Mouse (Mus musculus) liver, adult 2 months (tissue): ENCODE measurements at regions not wholly inside any gene's neighbourhood (a gene's known extent, or its start where the extent isn't known, plus 50 kb on each side); places are given as distances from the start of the nearest gene placed in this dataset.

Experiments
- DNase-seq: peaks from one replicate; pipeline ENCODE4 v3.0.0-alpha.2; 2011; ENCODE audit warnings: low read depth, low spot score; ENCODE audit errors: extremely low read depth
- H3K27ac ChIP-seq: fragments of 200-500 bp; replicated peaks from 2 replicates; pipeline ENCODE4 v1.5.1; 2012; ENCODE audit warnings: low read depth, mild to moderate bottlenecking, control low read depth, inconsistent platforms, low read length; ENCODE audit not compliant: insufficient read depth
- H3K27me3 ChIP-seq: fragments of 200-500 bp; 2 replicates; pipeline ENCODE4 v1.6.1; 2012; ENCODE audit warnings: mild to moderate bottlenecking, moderate library complexity, low read length, inconsistent platforms; ENCODE audit not compliant: control insufficient read depth, insufficient read depth
- H3K36me3 ChIP-seq: fragments of 200-500 bp; 2 replicates; pipeline ENCODE4 v1.6.1; 2012; ENCODE audit warnings: low read length, inconsistent platforms; ENCODE audit not compliant: control insufficient read depth, insufficient read depth
- H3K4me1 ChIP-seq: fragments of 200-500 bp; 2 replicates; pipeline ENCODE4 v1.6.1; 2011; ENCODE audit warnings: low read length; ENCODE audit not compliant: control insufficient read depth, insufficient read depth
- H3K4me3 ChIP-seq: fragments of 200-500 bp; 2 replicates; pipeline ENCODE4 v1.5.1; 2011; ENCODE audit warnings: low read depth, mild to moderate bottlenecking, control low read depth, low read length, moderate library complexity; ENCODE audit not compliant: insufficient read depth
- H3K79me2 ChIP-seq: fragments of 200-500 bp; 2 replicates; pipeline ENCODE4 v1.6.1; 2012; ENCODE audit warnings: inconsistent platforms, mild to moderate bottlenecking, low read length, moderate library complexity; ENCODE audit not compliant: control insufficient read depth, insufficient read depth
- H3K9ac ChIP-seq: fragments of 200-500 bp; 2 replicates; pipeline ENCODE4 v1.6.1; 2012; ENCODE audit warnings: low read depth, mild to moderate bottlenecking, control low read depth, inconsistent platforms, low read length
- CTCF ChIP-seq: fragments of 200-500 bp; IDR thresholded peaks from 2 replicates; pipeline ENCODE4 v1.5.1; 2011; ENCODE audit warnings: low read depth, low read length, control low read depth
- POLR2A ChIP-seq: fragments of 200-500 bp; IDR thresholded peaks from 2 replicates; pipeline ENCODE4 v1.6.1; 2011; ENCODE audit warnings: low read length, control low read depth; ENCODE audit not compliant: insufficient read depth; ENCODE audit errors: extremely low read depth
- WGBS: fragments of 180-500 bp; shearing (Covaris S2); methylation state at CpG from one replicate; pipeline ENCODE4 v1.1.7; 2018; 5-methylcytosine and 5-hydroxymethylcytosine counted together

- no peak overlapping the region for H3K27ac ChIP-seq
- no peaks in the 10 kb centered on the region for H3K36me3 ChIP-seq
- H3K27me3 ChIP-seq, result no peaks in the 10 kb centered on the region
- WGBS, result 95% methylated on average over 6 of the region's 6 CpGs
- H3K4me3 ChIP-seq, result no peak overlapping the region
- no peaks in the 10 kb centered on the region for H3K79me2 ChIP-seq
- no peak for TF ChIP-seq POLR2A
- no peak for TF ChIP-seq CTCF
- no peak overlapping the region for H3K9ac ChIP-seq
- DNase-seq, result no peak
- peaks cover 7% of the 10 kb centered on the region for H3K4me1 ChIP-seq
Observed at GRCm38 (mm10) chr12:71400201-71400600, 90.5 kb downstream of the Dact1 start.

GRCm38 (mm10) chr12:71401621-71402416 lies 92.1 kb downstream of the Dact1 start:
- Histone ChIP-seq H3K9ac (no peak overlapping the region), H3K4me3 (no peak overlapping the region), H3K27me3 (no peaks in the 10 kb centered on the region), H3K27ac (no peak overlapping the region), H3K79me2 (no peaks in the 10 kb centered on the region), H3K4me1 (peaks cover 7% of the 10 kb centered on the region), H3K36me3 (no peaks in the 10 kb centered on the region)
- WGBS, result 81% methylated on average over 6 of the region's 6 CpGs
- DNase-seq, result no peak
- no peak for TF ChIP-seq CTCF
- TF ChIP-seq POLR2A, result no peak

GRCm38 (mm10) chr12:71407294-71407693 lies 97.6 kb downstream of the Dact1 start:
- H3K36me3 ChIP-seq, result no peaks in the 10 kb centered on the region
- H3K79me2 ChIP-seq, result no peaks in the 10 kb centered on the region
- TF ChIP-seq CTCF (no peak), POLR2A (no peak)
- H3K27ac ChIP-seq, result no peak overlapping the region
- no peak overlapping the region for H3K4me3 ChIP-seq
- whole genome bisulfite sequencing, result 71% methylated on average over 3 of the region's 3 CpGs
- no peak for DNase-seq
- H3K9ac ChIP-seq, result no peak overlapping the region
- H3K4me1 ChIP-seq, result peaks cover 4% of the 10 kb centered on the region
- H3K27me3 ChIP-seq, result no peaks in the 10 kb centered on the region

GRCm38 (mm10) chr12:71408396-71409050 lies 98.8 kb downstream of the Dact1 start:
- Histone ChIP-seq H3K36me3 (no peaks in the 10 kb centered on the region), H3K9ac (no peak overlapping the region)
- 89% methylated on average over 3 of the region's 3 CpGs for WGBS

GRCm38 (mm10) chr12:71412331-71412730 lies 102.6 kb downstream of the Dact1 start:
- peak; percentile 65 for DNase-seq
- H3K4me1 ChIP-seq, result peaks cover 2% of the 10 kb centered on the region; the same call in 1 of the 2 replicates
- TF ChIP-seq CTCF (no peak), POLR2A (no peak)
- H3K27ac ChIP-seq, result no peak overlapping the region
- no peak overlapping the region for H3K9ac ChIP-seq
- H3K27me3 ChIP-seq, result no peaks in the 10 kb centered on the region
- no peaks in the 10 kb centered on the region for H3K36me3 ChIP-seq
- no peak overlapping the region for H3K4me3 ChIP-seq
- no peaks in the 10 kb centered on the region for H3K79me2 ChIP-seq
- WGBS, result 60% methylated on average over 3 of the region's 3 CpGs

More at GRCm38 (mm10) chr12:71408396-71409050, 98.8 kb downstream of the Dact1 start:
- Histone ChIP-seq H3K4me3 (no peak overlapping the region), H3K79me2 (no peaks in the 10 kb centered on the region), H3K27ac (no peak overlapping the region), H3K4me1 (peaks cover 4% of the 10 kb centered on the region), H3K27me3 (no peaks in the 10 kb centered on the region)
- DNase-seq, result no peak
- TF ChIP-seq CTCF (no peak), POLR2A (no peak)

- Histone ChIP-seq H3K79me2 (no peaks in the 10 kb centered on the region), H3K4me3 (no peak overlapping the region), H3K4me1 (peaks cover 2% of the 10 kb centered on the region; the same call in 1 of the 2 replicates), H3K27me3 (no peaks in the 10 kb centered on the region), H3K9ac (no peak overlapping the region), H3K27ac (no peak overlapping the region), H3K36me3 (no peaks in the 10 kb centered on the region)
- DNase-seq, result no peak
- WGBS, result 98% methylated on average over 2 of the region's 2 CpGs
- no peak for TF ChIP-seq CTCF
- no peak for TF ChIP-seq POLR2A
Observed at GRCm38 (mm10) chr12:71416968-71417367, 107.3 kb downstream of the Dact1 start.
